Mouse (Mus musculus) ES-E14 (cell line): ENCODE measurements around the gene Spcs2. TPM values are rescaled to one million over a fixed set of nuclear protein-coding genes. Genes with fewer than 3 reads are reported as not detected.

Experiments used
- DNase-seq: peaks from one replicate; pipeline ENCODE4 v3.0.0-alpha.2; 2013; ENCODE audit warnings: low read depth, low spot score
- H3K27ac ChIP-seq: 2 replicates; pipeline ENCODE4 v1.5.1; 2012; ENCODE audit warnings: low read depth, mild to moderate bottlenecking, low read length, moderate library complexity, mixed read lengths; ENCODE audit not compliant: poor library complexity, insufficient read depth, severe bottlenecking
- H3K36me3 ChIP-seq: 2 replicates; pipeline ENCODE4 v1.6.1; 2012; ENCODE audit warnings: mild to moderate bottlenecking, low read length, moderate library complexity, mixed read lengths; ENCODE audit not compliant: control insufficient read depth, poor library complexity, insufficient read depth, severe bottlenecking
- H3K4me1 ChIP-seq, 2 experiments: fragments of 150-350 bp in 1 of 2; sonication (generic) in 1 of 2; 2 replicates each; pipeline ENCODE4 v1.6.1; 2012; ENCODE audit warnings: low read length in 2 of 2, mild to moderate bottlenecking in 1 of 2, mixed read lengths in 1 of 2; ENCODE audit not compliant: control insufficient read depth in 2 of 2, insufficient read depth in 2 of 2, poor library complexity in 1 of 2
- H3K4me3 ChIP-seq, 2 experiments: fragments of 150-350 bp in 1 of 2; sonication (generic) in 1 of 2; 2 replicates each; pipeline ENCODE4 v1.5.1; 2012; ENCODE audit warnings: low read length in 2 of 2, low read depth in 1 of 2, mild to moderate bottlenecking in 1 of 2, mixed read lengths in 1 of 2; ENCODE audit not compliant: insufficient read depth in 1 of 2, poor library complexity in 1 of 2, severe bottlenecking in 1 of 2
- H3K9ac ChIP-seq: 2 replicates; pipeline ENCODE4 v1.6.1; 2012; ENCODE audit warnings: low read depth, mild to moderate bottlenecking, low read length, mixed read lengths; ENCODE audit not compliant: poor library complexity, insufficient read depth, severe bottlenecking
- H3K9me3 ChIP-seq: fragments of 150-350 bp; sonication (generic); 2 replicates; pipeline ENCODE4 v1.6.1; 2012; ENCODE audit warnings: low read depth, mild to moderate bottlenecking, low read length; ENCODE audit not compliant: control insufficient read depth, insufficient read depth
- CHD2 ChIP-seq: IDR thresholded peaks from 2 replicates; pipeline ENCODE4 v1.6.1; 2014; ENCODE audit warnings: mild to moderate bottlenecking, low read depth, low read length, inconsistent platforms
- HCFC1 ChIP-seq: IDR thresholded peaks from 2 replicates; pipeline ENCODE4 v1.6.1; 2012; ENCODE audit warnings: low read length, inconsistent platforms, borderline replicate concordance; ENCODE audit not compliant: insufficient read depth
- MAFK ChIP-seq: IDR thresholded peaks from 2 replicates; pipeline ENCODE4 v1.6.1; 2014; ENCODE audit warnings: mild to moderate bottlenecking, low read depth, low read length, inconsistent platforms; ENCODE audit not compliant: insufficient read depth
- ZC3H11A ChIP-seq: IDR thresholded peaks from 2 replicates; pipeline ENCODE4 v1.6.1; 2012; ENCODE audit warnings: low read depth, mild to moderate bottlenecking, inconsistent platforms, low read length, borderline replicate concordance
- ZNF384 ChIP-seq: IDR thresholded peaks from 2 replicates; pipeline ENCODE4 v1.6.1; 2012; ENCODE audit warnings: low read depth, low read length, inconsistent platforms
- in situ Hi-C, 2 experiments: fragments of 600-800 bp; cut with MboI; formaldehyde crosslinking; loops; one replicate each; pipeline ENCODE4 v1.15.1; 2025; ENCODE audit warnings: low sequenced_read_pairs in 2 of 2, inconsistent platforms in 1 of 2; ENCODE audit not compliant: unreplicated experiment in 2 of 2
- total RNA-seq: library from RNA; depleted of rRNA; stranded (reverse); fragments of 300-350 nt; gene quantifications from 2 replicates; pipeline ENCODE4 v1.2.3, GENCODE M21; 2012

The Spcs2 gene
- total RNA-seq, 1 experiment: 247 TPM

DNA sequence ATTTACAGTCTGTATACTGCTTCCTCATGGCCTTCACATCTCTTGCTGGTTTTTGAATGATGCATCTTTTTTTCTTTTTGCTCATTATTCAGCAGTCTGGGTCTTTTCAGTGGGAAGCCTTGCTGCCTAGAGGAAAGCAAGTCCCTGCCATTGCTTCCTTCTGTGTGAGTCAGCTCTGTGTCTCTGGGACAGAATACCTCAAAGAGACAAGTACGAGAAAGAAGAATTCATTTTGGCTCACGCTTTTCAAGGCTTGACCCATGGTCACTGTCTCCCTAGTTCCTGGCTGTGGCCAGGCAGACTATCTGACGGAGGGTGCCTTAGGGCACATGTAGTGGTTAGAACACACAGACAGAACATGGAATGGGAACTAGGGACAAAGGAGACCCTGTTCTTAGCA, 30.7 kb upstream of the Spcs2 start:
- H3K9ac ChIP-seq: no peak overlapping the region
- H3K27ac ChIP-seq: no peak overlapping the region
- in situ Hi-C loops: no loop called here
- TF ChIP-seq MAFK (no peak), ZC3H11A (no peak), HCFC1 (no peak), CHD2 (no peak), ZNF384 (no peak)
- no peak for DNase-seq
- H3K4me3 ChIP-seq: no peak overlapping the region
- H3K4me1 ChIP-seq: no peaks in the 10 kb centered on the region
- H3K36me3 ChIP-seq: no peaks in the 10 kb centered on the region
- H3K9me3 ChIP-seq: no peaks in the 10 kb centered on the region

DNA sequence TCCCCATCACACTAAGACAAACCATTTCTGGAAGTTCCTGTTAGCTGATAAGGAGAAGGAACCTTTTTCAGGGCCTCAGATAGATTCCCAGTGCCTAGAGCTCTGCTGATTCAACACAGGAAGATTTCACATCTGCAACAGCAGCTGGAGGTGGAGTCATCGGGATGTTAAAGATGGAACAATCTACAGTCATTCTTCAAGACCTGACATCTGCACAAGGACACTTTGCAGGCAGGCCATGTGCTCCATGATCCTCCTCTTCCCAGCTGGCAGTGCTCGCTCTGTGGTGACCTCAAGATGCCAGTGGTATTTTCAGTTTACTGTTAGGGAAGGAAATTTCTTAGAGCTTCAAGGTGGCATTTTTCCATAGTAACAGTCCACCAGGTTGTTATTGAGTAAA, 29.1 kb upstream of the Spcs2 start:
- H3K27ac ChIP-seq: no peak overlapping the region
- H3K4me3 ChIP-seq: no peak overlapping the region
- TF ChIP-seq CHD2: no peak
- in situ Hi-C loops: no loop called here
- H3K9me3 ChIP-seq: no peaks in the 10 kb centered on the region
- no peak overlapping the region for H3K9ac ChIP-seq
- H3K4me1 ChIP-seq: no peaks in the 10 kb centered on the region
- no peak for DNase-seq
- no peaks in the 10 kb centered on the region for H3K36me3 ChIP-seq

DNA sequence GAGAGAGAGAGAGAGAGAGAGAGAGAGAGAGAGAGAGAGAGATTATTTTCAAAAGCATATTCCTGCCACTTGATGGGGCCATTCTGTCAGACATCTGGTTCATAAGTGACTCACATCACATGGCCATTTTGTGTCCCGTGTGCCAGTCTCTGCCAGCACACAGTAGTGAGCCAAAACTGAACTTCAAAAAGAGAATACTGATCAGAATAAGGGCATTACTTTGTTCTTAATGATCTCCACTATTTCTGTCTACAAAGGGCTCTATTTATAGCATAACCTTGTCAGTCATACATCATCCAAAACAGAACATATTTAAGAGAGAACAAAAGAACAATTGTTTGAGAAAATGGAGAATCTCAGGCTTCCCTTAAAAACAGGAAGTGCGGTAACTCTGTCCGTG, 28.2 kb upstream of the Spcs2 start:
- Histone ChIP-seq H3K36me3 (no peaks in the 10 kb centered on the region), H3K9me3 (no peaks in the 10 kb centered on the region), H3K4me1 (no peaks in the 10 kb centered on the region), H3K27ac (no peak overlapping the region), H3K9ac (no peak overlapping the region), H3K4me3 (no peak overlapping the region)
- TF ChIP-seq ZC3H11A (no peak), CHD2 (no peak), MAFK (no peak), ZNF384 (no peak), HCFC1 (no peak)
- in situ Hi-C loops: no loop called here
- DNase-seq: no peak

DNA sequence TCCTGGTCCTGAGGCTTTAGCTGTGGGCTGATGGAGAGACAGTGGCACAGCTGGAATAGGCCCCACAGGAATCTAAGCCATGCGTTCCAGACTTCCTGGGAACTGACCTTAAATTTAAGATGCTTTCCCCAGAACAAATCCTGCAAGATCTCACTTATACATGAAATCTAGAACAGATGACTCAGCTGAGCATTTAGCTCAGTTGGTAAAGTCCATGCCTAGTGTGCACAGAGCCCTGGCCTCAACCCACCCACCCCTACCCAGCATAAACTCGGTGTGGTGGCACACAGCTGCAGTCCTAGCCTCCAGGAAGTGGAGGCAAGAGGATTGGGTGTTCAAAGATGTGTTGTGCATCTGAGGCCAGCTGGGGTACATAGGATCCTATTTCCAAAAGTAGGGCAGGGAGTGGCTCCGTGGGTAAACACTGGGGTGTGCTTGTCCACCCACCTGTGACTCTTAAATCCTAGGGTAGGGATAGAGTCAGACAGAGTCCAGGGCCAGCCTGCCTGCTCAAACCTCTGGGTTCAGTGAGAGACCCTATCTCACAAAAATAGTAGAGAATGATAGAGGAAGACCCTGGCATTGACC, 27.0 kb upstream of the Spcs2 start:
- in situ Hi-C loops: no loop called here
- H3K27ac ChIP-seq: no peak overlapping the region
- TF ChIP-seq ZNF384 (no peak), ZC3H11A (no peak), HCFC1 (no peak), MAFK (no peak), CHD2 (no peak)

DNA sequence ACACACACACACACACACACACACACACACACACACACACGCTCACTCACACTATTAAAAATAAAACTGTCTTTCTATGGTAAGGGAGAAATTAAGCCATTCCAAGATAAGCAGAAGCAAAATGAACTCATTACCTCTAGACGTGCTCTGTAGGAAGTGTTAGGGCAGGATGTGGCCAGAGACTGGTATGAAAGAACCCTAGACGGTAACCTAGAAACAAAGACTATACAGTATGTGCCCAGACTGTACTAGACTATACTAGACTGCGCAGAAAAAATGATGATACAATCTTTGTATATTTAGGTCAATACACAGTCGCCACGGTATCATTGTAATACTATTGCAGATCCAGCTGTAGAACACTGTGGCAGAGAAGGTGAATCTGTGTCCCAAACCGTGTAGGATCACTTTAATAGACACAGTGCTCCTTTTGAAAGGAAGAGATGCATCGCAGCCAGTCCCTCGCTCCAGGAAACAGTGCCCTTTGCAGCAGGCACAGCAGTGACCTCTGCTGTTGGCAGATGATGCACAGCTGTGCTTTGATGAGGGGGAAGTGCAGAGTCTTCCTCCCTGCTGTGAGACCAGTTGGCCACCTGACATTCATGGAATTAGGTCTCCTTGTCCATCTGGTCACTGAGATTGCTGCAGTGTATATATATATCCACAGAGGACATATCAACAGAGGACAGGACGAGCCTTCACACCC, 26.1 kb upstream of the Spcs2 start:
- H3K4me3 ChIP-seq: no peak overlapping the region
- no peaks in the 10 kb centered on the region for H3K36me3 ChIP-seq
- no peak for TF ChIP-seq ZNF384
- TF ChIP-seq HCFC1: no peak
- TF ChIP-seq CHD2: no peak
- no peak for TF ChIP-seq MAFK
- TF ChIP-seq ZC3H11A: no peak
- H3K9ac ChIP-seq: no peak overlapping the region
- H3K9me3 ChIP-seq: no peaks in the 10 kb centered on the region
- H3K27ac ChIP-seq: no peak overlapping the region
- no peak for DNase-seq
- in situ Hi-C loops: no loop called here
- no peaks in the 10 kb centered on the region for H3K4me1 ChIP-seq

More for the DNA sequence above, 27.0 kb upstream of the Spcs2 start:
- no peak overlapping the region for H3K9ac ChIP-seq
- H3K9me3 ChIP-seq: no peaks in the 10 kb centered on the region
- no peaks in the 10 kb centered on the region for H3K36me3 ChIP-seq
- no peak overlapping the region for H3K4me3 ChIP-seq
- no peak for DNase-seq
- H3K4me1 ChIP-seq: no peaks in the 10 kb centered on the region
